Mouse (Mus musculus) embryonic facial prominence, embryonic 14.5 days (tissue): ENCODE measurements around the gene Mef2c. TPM values are rescaled to one million over a fixed set of nuclear protein-coding genes. Genes with fewer than 3 reads are reported as not detected.

Experiments
- ATAC-seq: fragments of 200-750 bp; cut with Nextera tagmentation; 2 replicates; pipeline ENCODE4 v1.8.0; 2017; ENCODE audit warnings: low read depth, moderate number of reproducible peaks, moderate TSS enrichment
- DNase-seq: peaks from one replicate; pipeline ENCODE4 v3.0.0-alpha.2; 2015; ENCODE audit warnings: low spot score
- H3K27ac ChIP-seq: fragments of 300-500 bp; sonication (generic); replicated peaks from 2 replicates; pipeline ENCODE4 v1.5.1; 2014; ENCODE audit warnings: low read depth, mild to moderate bottlenecking, low read length, moderate library complexity
- H3K27me3 ChIP-seq: fragments of 300-500 bp; sonication (generic); replicated peaks from 2 replicates; pipeline ENCODE4 v1.6.1; 2014; ENCODE audit warnings: low read length; ENCODE audit not compliant: control insufficient read depth, insufficient read depth
- H3K36me3 ChIP-seq: fragments of 300-500 bp; sonication (generic); 2 replicates; pipeline ENCODE4 v1.6.1; 2014; ENCODE audit warnings: low read length, mixed read lengths; ENCODE audit not compliant: control insufficient read depth, insufficient read depth
- H3K4me1 ChIP-seq: fragments of 300-500 bp; sonication (generic); 2 replicates; pipeline ENCODE4 v1.6.1; 2014; ENCODE audit warnings: antibody characterized with exemption, low read length; ENCODE audit not compliant: control insufficient read depth, insufficient read depth
- H3K4me2 ChIP-seq: fragments of 300-500 bp; sonication (generic); 2 replicates; pipeline ENCODE4 v1.6.1; 2014; ENCODE audit warnings: low read depth, mild to moderate bottlenecking, low read length, moderate library complexity, mixed read lengths
- H3K4me3 ChIP-seq: fragments of 300-500 bp; sonication (generic); 2 replicates; pipeline ENCODE4 v1.5.1; 2014; ENCODE audit warnings: low read depth, mild to moderate bottlenecking, low read length
- H3K9ac ChIP-seq: fragments of 300-500 bp; sonication (generic); 2 replicates; pipeline ENCODE4 v1.6.1; 2014; ENCODE audit warnings: low read depth, mild to moderate bottlenecking, low read length, moderate library complexity, mixed read lengths
- H3K9me3 ChIP-seq: fragments of 300-500 bp; sonication (generic); 2 replicates; pipeline ENCODE4 v1.6.1; 2016; ENCODE audit warnings: low read length; ENCODE audit not compliant: control insufficient read depth
- WGBS: fragments of 180-500 bp; shearing (Covaris S2); extraction: QIAGEN DNeasy Blood & Tissue Kit; methylation state at CpG from one replicate; pipeline ENCODE4 v1.1.7; 2014; 5-methylcytosine and 5-hydroxymethylcytosine counted together
- polyA plus RNA-seq: library from polyadenylated mRNA; unstranded; fragments of >200 nt; fragmentation: Nextera tagmentation; extraction: Ambion mirVana; gene quantifications from 2 replicates; pipeline ENCODE4 v1.2.1, GENCODE M21; 2014

Gene Mef2c
- polyA plus RNA-seq, 1 experiment from 2014 or later, result 224 TPM

DNA sequence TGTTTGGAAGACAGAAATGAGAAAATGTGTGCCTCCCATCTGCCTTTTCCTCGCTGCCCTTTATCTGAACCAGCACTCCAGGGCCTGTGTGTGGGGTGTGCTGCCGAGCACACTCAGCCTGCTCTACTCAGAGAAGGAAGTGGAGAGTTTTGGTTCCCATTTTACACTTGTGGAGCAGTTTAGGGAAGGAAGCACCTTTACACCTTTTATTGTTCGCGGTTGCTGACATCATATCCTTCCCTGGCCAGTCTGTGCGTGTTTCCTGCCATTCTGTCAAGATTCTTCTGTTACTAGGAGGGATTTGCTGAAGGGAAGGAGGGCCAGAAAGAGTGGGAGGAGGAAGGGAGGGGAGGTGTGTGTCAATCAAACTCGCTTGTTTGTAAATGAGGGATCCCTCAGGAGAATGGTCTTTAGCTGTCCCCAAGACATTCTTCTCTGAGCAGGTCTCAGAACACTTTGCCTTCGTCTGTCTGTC, 68.2 kb downstream of the Mef2c start:
- Histone ChIP-seq H3K4me3 (no peak overlapping the region), H3K4me2 (peak overlapping the region; percentile 19), H3K27ac (peak overlapping the region; percentile 56), H3K9me3 (no peaks in the 10 kb centered on the region), H3K4me1 (peaks cover 26% of the 10 kb centered on the region), H3K27me3 (no peaks in the 10 kb centered on the region), H3K9ac (no peak overlapping the region), H3K36me3 (0 out of 2 replicates have a peak, but pooled peaks cover 6% of the 10 kb centered on the region)
- DNase-seq (peak; percentile 64), ATAC-seq (peak; percentile 48)
- WGBS, result 25% methylated on average over 7 of the region's 7 CpGs

DNA sequence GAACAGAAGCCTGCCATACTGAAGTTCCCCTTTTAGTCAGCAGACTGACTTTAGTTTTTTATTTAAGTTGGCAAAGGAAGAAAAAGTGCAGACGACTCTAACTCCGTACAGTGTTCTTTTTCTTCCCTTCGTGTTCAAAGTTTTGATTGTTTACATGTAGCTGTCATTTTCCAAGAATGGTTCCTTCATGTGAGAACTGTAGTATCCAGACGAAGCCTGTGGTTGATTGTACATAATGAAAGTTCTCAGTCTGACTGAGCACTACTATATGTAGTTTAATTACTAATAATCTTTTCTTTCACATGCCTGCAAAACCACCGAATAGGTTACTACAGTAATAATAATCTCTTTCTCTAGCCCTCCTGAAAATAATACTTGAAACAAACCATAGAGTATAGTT, 68.6 kb downstream of the Mef2c start:
- peak overlapping the region; percentile 19 for H3K4me2 ChIP-seq

DNA sequence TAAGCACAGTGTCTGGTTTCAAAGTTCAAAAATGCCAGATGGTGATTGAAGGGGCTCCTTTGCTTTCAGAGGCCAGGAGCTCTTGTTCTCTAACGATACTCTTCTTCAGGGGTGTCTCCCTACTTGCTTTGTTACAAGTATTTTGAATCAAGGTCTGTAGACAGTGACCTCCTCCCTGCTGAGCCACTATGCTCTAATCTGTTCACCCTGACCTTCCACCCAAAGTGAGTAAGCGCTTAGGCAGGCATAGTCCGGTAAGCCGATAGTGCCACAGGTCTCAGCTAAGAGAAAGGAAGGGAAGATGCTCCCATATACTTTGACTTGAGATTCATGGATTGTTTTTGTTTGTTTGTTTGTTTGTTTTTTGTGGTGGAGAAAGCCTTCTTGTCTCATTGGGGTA, 69.5 kb downstream of the Mef2c start:
- peaks cover 23% of the 10 kb centered on the region for H3K4me1 ChIP-seq

More for the DNA sequence above, 68.6 kb downstream of the Mef2c start:
- H3K27me3 ChIP-seq, result no peaks in the 10 kb centered on the region
- H3K9me3 ChIP-seq, result no peaks in the 10 kb centered on the region
- H3K4me1 ChIP-seq, result peaks cover 23% of the 10 kb centered on the region
- WGBS, result 31% methylated on average over 5 of the region's 5 CpGs
- H3K4me3 ChIP-seq, result no peak overlapping the region
- no peak overlapping the region for H3K9ac ChIP-seq
- peak overlapping the region; percentile 56 for H3K27ac ChIP-seq
- H3K36me3 ChIP-seq, result 0 out of 2 replicates have a peak, but pooled peaks cover 6% of the 10 kb centered on the region
- no peak for DNase-seq
- ATAC-seq, result no peak

DNA sequence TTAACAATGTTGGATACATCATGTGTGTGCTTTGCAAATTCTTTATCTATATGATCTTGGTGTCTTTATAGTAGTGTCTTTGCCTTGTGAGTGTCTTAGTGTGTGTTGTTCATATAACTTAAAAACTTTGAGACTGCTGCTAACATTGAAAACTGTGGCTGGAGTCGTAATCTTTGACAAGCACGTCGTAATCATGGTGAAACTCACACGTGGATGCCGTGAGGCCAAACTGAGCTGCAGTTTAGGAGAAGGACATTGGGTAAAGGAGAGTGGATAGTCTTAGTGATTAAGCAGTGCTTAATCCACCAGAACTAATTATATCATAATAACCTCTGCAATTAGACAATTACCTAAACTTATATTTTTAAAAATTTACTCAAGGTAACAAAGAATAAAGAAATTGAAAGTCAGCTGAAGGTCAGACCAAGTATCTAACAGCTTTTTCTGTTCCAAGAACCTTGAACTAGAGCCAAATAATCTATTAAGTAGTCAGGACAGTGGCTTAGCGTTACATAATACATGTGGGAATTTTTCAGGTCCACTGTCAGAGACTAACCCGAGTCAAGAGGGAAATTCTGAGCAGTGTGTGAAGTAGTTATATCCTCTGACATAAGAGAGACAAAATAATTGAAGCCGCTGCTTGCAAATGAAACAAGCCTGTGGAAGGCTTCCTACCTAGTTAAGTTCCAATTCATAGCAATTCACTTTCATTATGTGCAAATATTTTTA, 70.2 kb downstream of the Mef2c start:
- Histone ChIP-seq H3K9me3 (no peaks in the 10 kb centered on the region), H3K9ac (no peak overlapping the region), H3K27ac (no peak overlapping the region), H3K4me1 (peaks cover 19% of the 10 kb centered on the region), H3K36me3 (0 out of 2 replicates have a peak, but pooled peaks cover 6% of the 10 kb centered on the region), H3K4me2 (no peak overlapping the region), H3K27me3 (no peaks in the 10 kb centered on the region), H3K4me3 (no peak overlapping the region)
- peak; percentile 67; the same call in 1 of the 2 replicates for ATAC-seq
- DNase-seq, result peak; percentile 40
- 54% methylated on average over 8 of the region's 8 CpGs for WGBS

More for the DNA sequence above, 69.5 kb downstream of the Mef2c start:
- Histone ChIP-seq H3K4me3 (no peak overlapping the region), H3K4me2 (no peak overlapping the region), H3K9me3 (no peaks in the 10 kb centered on the region), H3K36me3 (0 out of 2 replicates have a peak, but pooled peaks cover 6% of the 10 kb centered on the region), H3K27me3 (no peaks in the 10 kb centered on the region), H3K9ac (no peak overlapping the region), H3K27ac (0 out of 2 replicates have a peak overlapping the region, but pooled peaks have one; percentile 44)
- 57% methylated on average over 4 of the region's 4 CpGs for WGBS
- ATAC-seq (no peak), DNase-seq (no peak)

DNA sequence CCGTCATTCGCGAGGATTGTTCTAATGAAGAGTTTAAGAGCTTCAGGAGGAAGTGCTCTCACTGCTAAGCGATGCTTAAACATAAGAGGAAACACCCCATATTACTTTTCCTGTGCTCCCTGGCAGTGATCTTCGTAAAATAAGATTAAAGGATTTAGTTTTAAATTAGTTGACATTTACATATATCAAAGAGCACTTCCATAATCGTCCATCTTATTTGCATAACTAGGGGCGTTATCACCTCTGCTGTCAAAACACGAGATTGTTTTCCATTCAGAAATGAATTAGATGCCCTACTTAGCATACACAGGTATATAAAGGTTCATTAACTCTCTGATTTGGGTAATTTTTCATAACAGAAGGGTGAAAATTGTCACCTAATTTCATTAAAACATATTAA, 71.0 kb downstream of the Mef2c start:
- no peak overlapping the region for H3K4me2 ChIP-seq
- no peak overlapping the region for H3K4me3 ChIP-seq
- 76% methylated on average over 8 of the region's 8 CpGs for WGBS
- H3K27ac ChIP-seq, result no peak overlapping the region
- H3K9ac ChIP-seq, result no peak overlapping the region
- H3K9me3 ChIP-seq, result no peaks in the 10 kb centered on the region
- H3K4me1 ChIP-seq, result peaks cover 19% of the 10 kb centered on the region
- ATAC-seq (no peak), DNase-seq (no peak)
- H3K36me3 ChIP-seq, result 0 out of 2 replicates have a peak, but pooled peaks cover 6% of the 10 kb centered on the region
- no peaks in the 10 kb centered on the region for H3K27me3 ChIP-seq

DNA sequence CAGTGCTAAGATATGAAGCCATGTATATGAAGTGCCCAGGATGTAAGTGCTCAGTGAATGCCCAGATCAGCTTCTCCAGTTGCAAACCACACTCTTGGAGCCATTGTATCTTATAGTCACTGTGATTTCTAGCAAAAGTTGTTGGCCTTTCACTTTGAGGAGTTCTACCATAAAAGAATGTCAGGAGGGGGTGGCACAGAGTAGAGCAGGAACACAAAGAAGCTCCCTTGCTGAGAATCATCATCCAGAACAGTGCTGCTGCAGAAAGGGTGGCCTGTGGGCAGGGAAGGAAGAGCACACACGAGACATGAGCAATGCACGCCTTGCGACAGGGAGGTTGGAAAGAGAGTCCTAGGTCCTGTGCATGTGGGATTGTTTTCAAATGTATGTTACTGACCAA, 75.6 kb downstream of the Mef2c start:
- WGBS, result 85% methylated on average over 3 of the region's 3 CpGs
- no peak overlapping the region for H3K4me3 ChIP-seq
- H3K27ac ChIP-seq, result no peak overlapping the region
- no peaks in the 10 kb centered on the region for H3K27me3 ChIP-seq
- 0 out of 2 replicates have a peak, but pooled peaks cover 6% of the 10 kb centered on the region for H3K36me3 ChIP-seq
- H3K9ac ChIP-seq, result no peak overlapping the region
- no peak overlapping the region for H3K4me2 ChIP-seq
- peaks cover 6% of the 10 kb centered on the region; the same call in 1 of the 2 replicates for H3K4me1 ChIP-seq
- DNase-seq (no peak), ATAC-seq (no peak)
- no peaks in the 10 kb centered on the region for H3K9me3 ChIP-seq

DNA sequence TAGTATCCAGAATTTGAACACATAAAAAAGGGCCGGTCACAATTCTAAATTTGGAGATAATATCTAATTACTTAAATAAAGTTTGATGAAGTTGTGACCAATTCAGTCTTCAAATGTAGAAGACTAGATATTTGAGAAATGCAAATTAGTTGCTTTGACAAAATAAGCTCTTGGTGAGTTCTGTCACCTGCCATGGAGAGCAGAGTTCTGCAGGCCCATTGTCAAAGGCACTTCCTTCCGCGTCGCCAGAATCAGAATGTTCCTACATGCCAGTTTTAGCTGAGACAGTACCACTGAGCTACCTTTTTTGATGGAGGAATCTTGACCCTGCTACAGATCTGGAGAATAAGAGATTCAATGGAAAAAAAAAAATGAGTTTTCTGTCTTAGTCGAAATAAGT, 77.0 kb downstream of the Mef2c start:
- Histone ChIP-seq H3K27ac (no peak overlapping the region), H3K4me3 (no peak overlapping the region), H3K36me3 (no peaks in the 10 kb centered on the region), H3K4me1 (peaks cover 2% of the 10 kb centered on the region; the same call in 1 of the 2 replicates), H3K27me3 (no peaks in the 10 kb centered on the region), H3K9me3 (no peaks in the 10 kb centered on the region), H3K4me2 (no peak overlapping the region), H3K9ac (no peak overlapping the region)
- WGBS, result 83% methylated on average over 5 of the region's 5 CpGs
- DNase-seq (no peak), ATAC-seq (no peak)

DNA sequence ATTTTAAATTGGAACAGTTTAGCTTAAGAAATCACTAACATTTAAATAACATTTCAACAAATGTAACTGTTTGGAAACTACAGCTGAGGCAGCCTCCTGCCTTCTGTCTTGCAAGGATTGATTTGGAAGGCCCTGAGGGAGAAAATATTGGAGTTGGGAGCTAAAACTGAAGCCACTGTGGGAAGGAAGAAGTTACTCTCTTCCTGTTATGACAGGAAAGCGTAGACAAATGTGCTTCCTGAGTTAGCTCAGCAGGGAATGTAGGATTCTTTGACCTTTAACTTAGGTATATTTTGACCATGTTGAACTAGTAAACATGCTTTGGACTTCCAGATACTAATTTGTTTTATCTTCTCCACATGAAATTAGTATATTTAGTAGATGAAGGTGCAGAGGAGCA, 78.7 kb downstream of the Mef2c start:
- WGBS, result 84% methylated on average over 1 of the region's 1 CpGs
- Histone ChIP-seq H3K4me3 (no peak overlapping the region), H3K27me3 (no peaks in the 10 kb centered on the region), H3K27ac (no peak overlapping the region), H3K9me3 (no peaks in the 10 kb centered on the region), H3K36me3 (no peaks in the 10 kb centered on the region), H3K4me1 (no peaks in the 10 kb centered on the region), H3K4me2 (no peak overlapping the region), H3K9ac (no peak overlapping the region)
- ATAC-seq (no peak), DNase-seq (no peak)
